7 mouse cellular contexts compared by ENCODE assay signal in the genomic region with DNA sequence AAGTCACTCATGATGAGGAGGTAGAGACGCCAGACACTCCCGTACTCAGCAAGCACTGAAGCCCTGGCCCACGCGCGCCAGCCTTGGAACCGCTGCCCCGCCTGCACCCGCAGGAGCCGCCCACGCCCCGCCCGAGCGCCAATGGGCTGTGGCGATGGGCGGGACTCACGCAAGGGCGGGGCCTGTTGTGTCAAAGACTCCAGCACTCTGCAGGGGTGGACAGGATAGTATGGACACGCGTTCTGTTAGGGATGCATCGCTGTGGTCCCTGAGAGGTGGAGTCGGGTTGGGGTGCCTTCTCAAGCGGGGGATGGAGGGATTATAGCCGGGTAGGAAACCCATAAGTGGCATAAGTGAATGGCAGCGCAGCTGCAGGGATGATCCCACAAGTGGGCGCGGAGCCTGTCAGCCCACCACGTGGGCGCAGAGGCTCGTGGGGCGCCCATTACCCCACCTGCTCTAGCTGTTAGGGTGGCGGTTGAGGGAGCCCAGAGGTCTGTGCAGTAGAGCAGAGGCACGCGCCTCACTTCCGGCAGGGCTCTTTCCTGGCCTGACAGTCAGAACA. TPM values are rescaled to one million over a fixed set of nuclear protein-coding genes. Genes with fewer than 3 reads are reported as not detected.
DNase-seq lines count a peak whose midpoint lies in the region; ATAC-seq and TF ChIP-seq lines count a peak whose summit lies in the region.

A gene (minus strand): TSS at position 109 of the 565 bp plus-strand sequence.

- intact Hi-C loops in left cerebral cortex, postnatal 4 days (cut with DNase I), result no loop called here

- H3K4me2 ChIP-seq in intestine, postnatal 0 days (replicated peaks; ENCODE audit: low read depth), result peak within 1 kb of the TSS; percentile 99
- peak within 1 kb of the TSS; percentile 100 for H3K4me2 ChIP-seq in midbrain, embryonic 12.5 days (replicated peaks)

- DNase-seq in adrenal gland, adult 8-10 months, result peak; percentile 88
- peak; percentile 81 for DNase-seq in embryo, embryonic 9.5 days (ENCODE audit: extremely low spot score)
- DNase-seq in gonadal fat pad, adult 2 months (ENCODE audit: low read depth), result no peak
- DNase-seq in left cerebral cortex, postnatal 4 days, result peak; percentile 89

- peak within 1 kb of the TSS; percentile 78 for H3K27ac ChIP-seq in intestine, postnatal 0 days (ENCODE audit: low read depth, low read length)
- no peak within 1 kb of the TSS for H3K27ac ChIP-seq in midbrain, embryonic 12.5 days (replicated peaks)
- H3K27ac ChIP-seq in small intestine, adult 2 months (ENCODE audit: insufficient read depth, low read depth, low read length), result peak within 1 kb of the TSS; percentile 92

- no peaks in the 10 kb centered on the region for H3K9me3 ChIP-seq in intestine, postnatal 0 days (ENCODE audit: control insufficient read depth)
- no peaks in the 10 kb centered on the region for H3K9me3 ChIP-seq in midbrain, embryonic 12.5 days

- H3K4me3 ChIP-seq in intestine, postnatal 0 days (ENCODE audit: low read depth, low read length), result peak within 1 kb of the TSS; percentile 68
- peak within 1 kb of the TSS; percentile 63 for H3K4me3 ChIP-seq in midbrain, embryonic 12.5 days
- H3K4me3 ChIP-seq in small intestine, adult 2 months (ENCODE audit: low read depth, low read length), result peak within 1 kb of the TSS; percentile 88

- TF ChIP-seq CTCF in intestine, postnatal 0 days (IDR thresholded peaks at IDR 0.05; ENCODE audit: low read depth), result no peak
- no peak for TF ChIP-seq CTCF in small intestine, adult 2 months (IDR thresholded peaks at IDR 0.05; ENCODE audit: extremely low read depth, insufficient read length, insufficient replicate concordance, low read depth, low read length)

- peak within 1 kb of the TSS; percentile 60 for H3K9ac ChIP-seq in intestine, postnatal 0 days (ENCODE audit: low read depth, low read length)
- peak within 1 kb of the TSS; percentile 58 for H3K9ac ChIP-seq in midbrain, embryonic 12.5 days (replicated peaks)

- ATAC-seq in intestine, postnatal 0 days, result peak; percentile 96
- peak; percentile 97 for ATAC-seq in midbrain, embryonic 12.5 days (ENCODE audit: low FRiP score, low read depth)

- peaks cover 5% of the 10 kb centered on the region; the same call in 1 of the 2 replicates for H3K36me3 ChIP-seq in intestine, postnatal 0 days (ENCODE audit: control insufficient read depth, insufficient read depth)
- H3K36me3 ChIP-seq in midbrain, embryonic 12.5 days, result no peaks in the 10 kb centered on the region
- 0 out of 2 replicates have a peak, but pooled peaks cover 2% of the 10 kb centered on the region for H3K36me3 ChIP-seq in small intestine, adult 2 months (ENCODE audit: control insufficient read depth, insufficient read depth, low read length)

- H3K4me1 ChIP-seq in intestine, postnatal 0 days (replicated peaks; ENCODE audit: control insufficient read depth, insufficient read depth, low read length), result 0 out of 2 replicates have a peak, but pooled peaks cover 4% of the 10 kb centered on the region
- 0 out of 2 replicates have a peak, but pooled peaks cover 10% of the 10 kb centered on the region for H3K4me1 ChIP-seq in midbrain, embryonic 12.5 days
- H3K4me1 ChIP-seq in small intestine, adult 2 months (ENCODE audit: control insufficient read depth, insufficient read depth, insufficient read length, low read length), result peaks cover 6% of the 10 kb centered on the region

- H3K27me3 ChIP-seq in intestine, postnatal 0 days (replicated peaks; ENCODE audit: control insufficient read depth, insufficient read depth, low read length), result no peaks in the 10 kb centered on the region
- H3K27me3 ChIP-seq in midbrain, embryonic 12.5 days, result peaks cover 12% of the 10 kb centered on the region; the same call in 1 of the 2 replicates
- no peaks in the 10 kb centered on the region for H3K27me3 ChIP-seq in small intestine, adult 2 months (ENCODE audit: control insufficient read depth, insufficient read depth, low read length)

- 1% methylated on average over 34 of the region's 34 CpGs for WGBS in intestine, postnatal 0 days
- WGBS in midbrain, embryonic 12.5 days, result 2% methylated on average over 34 of the region's 34 CpGs
- 1% methylated on average over 34 of the region's 34 CpGs for WGBS in small intestine, adult 2 months

- TF ChIP-seq POLR2A in small intestine, adult 2 months (IDR thresholded peaks at IDR 0.05; ENCODE audit: low read depth, low read length), result peak; percentile 86

RNA-seq across cellular contexts. Expression of the gene that starts here (rescaled TPM):
- total RNA-seq in adrenal gland, adult 8-10 months (2022), result 10 to 100 TPM; 47.7 to 91.4 (median 68.9) TPM
- polyA plus RNA-seq in gonadal fat pad, adult 2 months (2012; rRNA removed), result 29.4 and 39.4 TPM in 2 replicates
- 75.7 and 77.6 TPM in 2 replicates for polyA plus RNA-seq in intestine, postnatal 0 days (2015; fragmentation: Nextera tagmentation; extraction: Ambion mirVana)
- 100 to 1,000 TPM; 566 to 591 TPM for total RNA-seq in left cerebral cortex, postnatal 4 days (2021)
- 46.3 and 48.6 TPM in 2 replicates for polyA plus RNA-seq in midbrain, embryonic 12.5 days (2016; fragmentation: Nextera tagmentation; extraction: Ambion mirVana)
- polyA plus RNA-seq in small intestine, adult 2 months (2012; rRNA removed), result 37.4 and 159 TPM in 2 replicates

Comparison
In these comparisons a context has a peak if more than half of its experiments do, and no peak if none do; other contexts are left out.
1. RNA of the gene that starts here (total RNA-seq): 566 to 591 TPM in left cerebral cortex, postnatal 4 days; 47.7 to 91.4 TPM in adrenal gland, adult 8-10 months; every median in the first group is over 4 times any median in the second.
2. Peak in every context shown above with its lines, with median percentiles within 50 percentile points of each other: H3K4me3 ChIP-seq.